Mouse (Mus musculus) c-Kit-positive CD71-negative TER-119-negative erythroid progenitor cells, embryonic 14.5 days (primary cell): ENCODE data around the gene Herc2.
"Not testable (repeated sequence)": the region's sequence is repeated elsewhere in the genome, so short reads cannot be mapped to it uniquely, and the experiment has no call there.

Experiments
- DNase-seq: peaks from one replicate; pipeline ENCODE4 v3.0.0-alpha.2; 2013; ENCODE audit warnings: low read depth

The Herc2 gene

DNA sequence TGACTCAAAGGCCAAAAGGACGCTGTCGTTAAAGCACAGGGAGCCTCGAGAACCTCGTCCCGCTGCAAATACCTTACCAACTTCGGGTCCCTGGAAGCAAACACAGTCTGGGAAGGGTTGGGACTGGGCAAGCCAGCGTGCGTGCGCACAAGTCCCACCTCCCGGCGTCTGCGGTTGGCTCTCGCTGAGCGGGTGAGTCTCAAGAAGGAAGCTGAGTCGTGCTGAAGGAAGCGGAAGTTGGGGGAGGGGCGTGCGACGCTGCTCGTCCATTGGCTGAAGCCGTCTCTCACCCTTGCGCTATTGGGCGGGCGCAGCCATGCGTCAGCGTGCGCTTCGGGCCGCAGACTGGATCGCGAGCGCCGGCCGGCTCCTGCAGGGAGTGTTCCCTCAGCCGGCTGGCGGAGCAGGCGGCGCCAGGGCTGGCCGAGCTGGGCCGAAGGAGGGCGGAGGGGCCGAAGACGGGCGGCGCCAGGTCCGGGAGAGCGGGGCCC, at the start of gene Herc2:
Herc2 (plus strand) TSS at position 366 of the 491 bp plus-strand sequence.
- peak; percentile 97 for DNase-seq

DNA sequence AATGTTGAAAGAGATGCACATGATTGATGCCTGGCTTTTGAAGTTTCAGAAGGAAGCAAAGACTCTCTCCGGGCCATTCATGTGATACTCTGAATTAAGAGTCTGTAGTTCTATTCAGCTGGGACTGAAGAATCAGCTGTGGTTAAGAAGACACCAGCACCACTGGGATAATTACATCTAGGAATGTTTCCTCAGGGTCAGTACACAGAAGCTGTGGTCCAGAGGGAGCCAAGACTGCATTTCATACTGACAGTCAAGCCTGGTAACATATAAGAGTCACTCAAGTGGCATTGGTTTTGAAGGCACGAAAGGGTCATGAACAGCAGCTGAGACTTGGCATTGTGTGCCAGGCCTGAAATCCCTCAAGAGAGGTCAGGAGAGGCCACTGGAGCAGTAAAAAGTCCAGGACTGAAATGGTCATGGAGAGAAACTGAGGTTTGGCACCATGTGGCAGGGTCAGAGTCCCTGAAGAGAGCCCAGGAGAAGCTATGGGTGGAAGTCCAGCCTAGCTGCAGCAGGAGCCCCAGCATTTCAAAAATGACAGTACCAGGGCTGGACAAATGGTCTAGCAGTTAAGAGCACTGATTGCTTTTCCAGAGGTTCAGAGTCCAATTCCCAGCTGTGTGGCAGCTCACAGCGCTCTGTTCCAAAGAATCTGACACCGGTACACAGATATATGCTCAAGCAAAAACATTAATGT, 39.5 kb upstream of the Herc2 start:
- no peak for DNase-seq

DNA sequence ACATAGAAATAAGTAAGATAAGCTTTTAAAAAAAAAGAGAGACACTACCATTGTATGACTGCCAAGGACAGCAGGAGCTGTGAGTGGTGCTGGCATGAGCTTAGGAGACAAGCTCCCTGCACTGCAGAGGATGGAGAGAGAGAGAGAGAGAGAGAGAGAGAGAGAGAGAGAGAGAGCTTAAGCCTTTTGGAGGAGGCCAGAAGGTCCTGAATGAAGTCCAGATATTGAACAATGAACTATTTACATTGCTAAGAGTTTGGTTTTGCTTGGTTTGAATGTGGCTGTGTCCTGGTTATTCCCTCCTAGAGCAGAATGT, 39.0 kb upstream of the Herc2 start:
- no peak for DNase-seq

DNA sequence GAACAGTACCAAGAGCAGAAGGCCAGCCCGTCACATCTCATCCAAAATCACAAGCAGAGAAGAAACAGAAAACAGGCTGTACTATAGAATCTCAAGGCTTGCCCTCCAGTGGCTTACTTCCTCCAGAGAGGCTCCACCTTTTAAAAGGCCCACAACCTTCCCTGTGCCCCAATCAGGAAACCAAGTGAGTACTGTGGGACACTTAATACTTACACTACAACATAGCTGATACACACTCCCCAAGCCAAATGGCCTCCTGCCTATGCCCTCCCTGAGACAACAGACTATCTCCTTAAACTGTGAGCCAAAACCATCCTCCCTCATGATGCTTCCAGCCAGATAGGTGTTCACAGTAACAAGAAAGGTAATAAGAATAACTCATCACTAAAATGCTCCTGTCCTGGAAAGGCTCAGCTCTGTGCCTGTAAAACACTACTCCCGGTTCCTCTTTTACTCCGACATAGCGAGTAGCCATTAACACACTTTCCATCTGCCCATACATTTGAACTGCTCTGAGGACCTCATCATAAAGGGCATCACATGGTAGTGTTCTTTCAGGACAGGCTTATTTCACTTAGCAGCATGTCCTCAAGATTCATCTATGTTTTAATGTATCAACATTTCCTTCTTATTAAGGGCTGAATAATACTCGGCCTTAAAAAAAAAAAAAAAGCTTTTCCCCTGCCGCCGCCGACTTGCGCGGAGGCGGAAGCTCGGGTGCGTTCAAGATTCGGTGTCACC, 36.6 kb upstream of the Herc2 start:
- no peak for DNase-seq

DNA sequence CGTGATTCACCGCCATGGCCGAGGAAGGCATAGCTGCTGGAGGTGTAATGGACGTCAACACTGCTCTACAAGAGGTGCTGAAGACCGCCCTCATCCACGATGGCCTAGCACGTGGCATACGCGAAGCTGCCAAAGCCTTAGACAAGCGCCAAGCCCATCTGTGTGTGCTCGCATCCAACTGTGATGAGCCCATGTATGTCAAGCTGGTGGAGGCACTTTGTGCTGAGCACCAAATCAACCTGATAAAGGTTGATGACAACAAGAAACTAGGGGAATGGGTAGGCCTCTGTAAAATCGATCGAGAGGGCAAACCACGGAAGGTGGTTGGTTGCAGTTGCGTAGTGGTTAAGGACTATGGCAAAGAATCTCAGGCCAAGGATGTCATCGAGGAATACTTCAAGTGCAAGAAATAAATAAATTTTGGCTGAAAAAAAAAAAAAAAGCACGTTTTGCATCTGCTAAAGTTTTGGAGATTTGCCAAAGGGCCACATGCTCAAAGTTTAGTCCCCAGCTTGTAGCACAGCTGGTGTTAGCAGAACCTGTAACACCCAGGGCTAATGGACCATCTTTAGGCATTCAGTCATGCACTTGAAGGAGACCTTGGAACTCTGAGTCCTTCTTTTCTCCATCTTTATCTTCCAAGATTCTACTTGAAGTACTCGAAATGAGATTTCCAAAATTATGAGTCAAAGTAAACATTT, 35.8 kb upstream of the Herc2 start:
- DNase-seq: not testable (repeated sequence)

DNA sequence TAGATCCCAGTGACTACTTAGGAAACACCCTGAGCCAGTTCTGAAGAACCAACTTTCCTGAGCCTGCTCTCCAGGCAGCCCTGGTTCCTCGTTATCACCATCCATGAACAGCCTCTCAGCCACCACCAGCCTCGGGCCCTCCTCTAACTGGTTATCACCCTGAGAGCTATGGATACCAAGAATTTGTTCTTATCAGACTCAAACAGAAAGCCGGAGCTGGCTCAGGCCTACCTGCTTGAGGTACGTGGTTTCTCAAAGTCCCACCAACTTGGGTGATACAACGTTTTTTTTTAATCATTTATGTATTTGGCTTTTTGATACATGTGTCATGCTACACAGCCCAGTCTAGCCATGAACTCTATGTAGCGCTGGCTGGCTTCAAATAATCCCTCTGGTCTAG, 34.8 kb upstream of the Herc2 start:
- peak; percentile 24 for DNase-seq

DNA sequence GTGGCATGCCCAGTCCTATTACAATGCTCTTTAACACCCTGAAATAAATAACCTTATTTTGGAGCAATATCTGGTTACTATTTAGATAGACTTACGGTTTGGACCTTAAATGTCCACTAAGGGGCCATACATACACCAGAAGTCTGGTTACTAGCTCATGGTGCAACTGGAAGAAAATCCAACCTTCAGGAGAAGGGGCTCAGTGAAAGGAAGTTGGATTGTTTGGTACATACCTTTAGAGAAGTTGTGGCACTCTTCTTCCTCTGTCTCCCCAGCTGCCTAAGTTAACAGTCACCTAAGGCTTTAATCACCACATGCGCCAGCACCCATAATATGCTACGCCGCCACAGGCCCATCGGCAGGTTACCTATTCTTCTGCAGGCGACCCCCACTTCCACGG, 34.2 kb upstream of the Herc2 start:
- no peak for DNase-seq

DNA sequence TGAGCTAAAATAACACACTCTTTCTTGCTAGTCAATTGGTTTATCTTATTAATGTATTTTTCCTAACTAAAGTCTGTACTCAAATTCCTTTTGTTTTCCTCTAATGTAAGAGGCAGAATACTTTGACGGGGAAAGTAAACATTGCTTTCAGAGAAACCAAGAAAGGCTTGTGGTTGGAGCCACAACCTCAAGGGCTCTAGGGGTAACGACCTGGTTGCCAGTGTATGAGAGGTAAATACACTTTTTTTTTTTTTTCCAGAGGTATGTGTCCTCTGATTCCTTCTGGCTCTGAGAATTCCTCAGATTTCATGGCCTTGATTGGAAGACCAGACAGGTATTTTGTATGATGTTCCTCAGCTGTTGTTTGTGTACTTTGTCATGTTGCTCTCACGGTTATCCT, 32.2 kb upstream of the Herc2 start:
- DNase-seq: no peak

DNA sequence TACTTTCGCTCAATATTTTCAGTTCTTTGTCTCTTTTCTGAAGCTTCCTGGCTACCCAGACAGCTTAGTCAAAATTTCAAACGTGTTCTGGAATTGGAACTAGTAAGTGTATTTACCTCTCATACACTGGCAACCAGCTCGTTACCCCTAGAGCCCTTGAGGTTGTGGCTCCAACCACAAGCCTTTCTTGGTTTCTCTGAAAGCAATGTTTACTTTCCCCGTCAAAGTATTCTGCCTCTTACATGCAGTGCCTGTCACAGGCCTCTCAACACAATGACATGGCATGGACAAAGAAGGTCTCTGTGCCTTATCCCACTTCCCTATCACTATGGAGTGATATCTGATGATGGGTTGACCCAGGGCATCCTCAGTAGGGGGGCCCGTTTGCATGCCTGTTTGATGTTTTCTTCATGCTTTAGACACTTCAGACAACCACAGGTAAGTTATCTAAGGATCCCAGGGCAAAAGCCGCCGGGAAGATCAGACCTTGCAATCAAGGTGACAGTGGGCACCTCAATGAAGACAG, 31.5 kb upstream of the Herc2 start:
- DNase-seq: no peak

DNA sequence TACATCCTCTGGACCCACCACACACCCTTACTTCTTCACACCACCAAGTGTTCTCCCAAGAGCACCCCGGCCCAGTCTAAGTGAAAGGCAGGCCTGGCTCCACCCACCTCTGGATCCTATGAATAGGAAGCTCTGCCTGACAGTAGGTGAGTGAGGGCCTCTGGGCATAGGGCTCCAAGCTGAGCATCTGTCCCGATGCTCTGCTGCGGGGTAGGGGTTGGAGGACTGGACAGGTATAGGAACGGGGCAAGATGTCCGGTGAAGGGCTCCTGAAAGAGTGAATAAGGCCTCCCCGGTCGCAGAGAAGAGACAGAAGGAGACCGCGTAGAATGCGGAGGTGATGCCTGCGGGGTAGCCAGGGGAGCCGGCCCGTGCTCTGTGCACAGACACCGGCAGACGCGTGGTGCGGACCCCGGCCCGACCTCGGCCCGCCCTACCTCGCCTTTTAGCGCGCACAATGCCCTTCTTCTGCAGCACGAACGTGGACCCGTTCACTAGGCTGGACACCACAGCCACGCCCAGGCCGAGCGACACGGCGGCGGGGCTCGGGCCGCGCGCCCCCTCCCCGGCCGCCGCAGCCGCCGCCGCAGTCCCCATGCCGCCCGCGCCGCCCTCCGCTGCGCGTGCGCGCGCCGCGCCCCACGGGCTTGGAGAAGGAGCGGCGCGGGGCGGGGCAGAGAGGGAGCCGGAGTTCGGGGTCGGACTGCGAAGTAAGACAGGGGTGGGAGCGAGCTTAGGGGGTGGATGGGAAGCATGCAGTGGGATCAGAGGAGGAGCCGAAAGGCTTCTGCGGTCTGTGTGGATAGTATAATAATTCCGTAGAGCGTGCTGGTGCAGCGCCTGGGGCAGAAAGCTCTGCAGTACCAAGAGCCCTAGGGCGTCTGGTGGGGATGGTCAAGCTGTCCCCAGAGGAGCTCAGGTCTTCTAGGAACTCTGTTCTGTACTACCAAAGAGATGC, 30.7 kb upstream of the Herc2 start:
- peak; percentile 43 for DNase-seq

DNA sequence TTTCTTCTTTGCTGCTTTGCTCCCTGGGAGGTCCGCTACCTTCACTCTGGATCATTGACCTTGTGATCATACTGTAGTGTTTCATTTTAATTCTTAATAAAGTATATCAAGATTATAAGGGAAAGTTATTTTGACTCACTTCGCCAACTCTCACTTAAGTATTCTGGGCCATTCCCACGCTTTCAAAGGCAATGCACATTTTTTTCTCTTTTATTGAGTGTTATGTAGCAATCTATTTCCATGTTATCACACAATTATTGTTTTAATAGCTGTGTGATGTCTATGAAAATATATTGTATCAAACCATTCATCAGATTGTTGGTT, 30.1 kb upstream of the Herc2 start, which contains the start of gene Nipa1:
Nipa1 (minus strand) TSS at position 25 of the 324 bp plus-strand sequence.
- no peak for DNase-seq

DNA sequence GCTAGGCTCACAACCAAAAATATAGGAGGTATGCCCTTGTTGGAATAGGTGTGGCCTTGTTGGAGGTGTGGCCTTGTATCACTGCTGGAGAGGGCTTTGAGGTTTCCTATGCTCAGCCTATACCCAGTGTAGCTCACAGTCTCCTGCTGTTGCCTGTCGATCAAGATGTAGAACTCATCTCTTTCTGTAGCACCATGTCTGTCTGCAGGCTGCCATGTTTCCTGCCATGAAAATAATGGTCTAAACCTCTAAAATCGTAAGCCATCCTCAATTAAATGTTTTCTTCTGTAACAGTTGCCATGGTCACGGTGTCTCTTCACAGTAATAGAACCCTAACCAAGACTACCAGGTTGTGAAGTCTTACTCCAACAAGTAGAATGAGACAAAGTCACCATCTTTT, 26.4 kb upstream of the Herc2 start:
- no peak for DNase-seq

DNA sequence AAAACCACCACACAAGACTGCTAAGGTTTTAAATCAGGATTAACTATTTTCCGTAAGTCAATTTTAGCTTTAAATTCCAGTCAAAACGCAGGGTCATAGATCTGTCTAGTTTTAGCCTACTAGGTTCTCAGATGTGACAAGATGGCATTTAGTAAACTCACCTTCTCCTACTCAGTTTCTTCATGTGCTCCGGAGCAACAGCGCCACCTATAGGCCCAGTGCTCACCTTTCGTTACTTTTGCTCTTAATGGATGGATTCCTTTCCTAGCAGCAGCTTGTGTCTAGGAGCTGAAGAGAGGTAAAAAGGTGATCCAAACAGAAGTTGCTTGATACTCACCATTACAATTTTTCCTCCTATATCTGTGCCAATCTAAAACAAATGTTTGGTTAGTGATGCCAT, 7.6 kb upstream of the Herc2 start:
- peak; percentile 76 for DNase-seq

DNA sequence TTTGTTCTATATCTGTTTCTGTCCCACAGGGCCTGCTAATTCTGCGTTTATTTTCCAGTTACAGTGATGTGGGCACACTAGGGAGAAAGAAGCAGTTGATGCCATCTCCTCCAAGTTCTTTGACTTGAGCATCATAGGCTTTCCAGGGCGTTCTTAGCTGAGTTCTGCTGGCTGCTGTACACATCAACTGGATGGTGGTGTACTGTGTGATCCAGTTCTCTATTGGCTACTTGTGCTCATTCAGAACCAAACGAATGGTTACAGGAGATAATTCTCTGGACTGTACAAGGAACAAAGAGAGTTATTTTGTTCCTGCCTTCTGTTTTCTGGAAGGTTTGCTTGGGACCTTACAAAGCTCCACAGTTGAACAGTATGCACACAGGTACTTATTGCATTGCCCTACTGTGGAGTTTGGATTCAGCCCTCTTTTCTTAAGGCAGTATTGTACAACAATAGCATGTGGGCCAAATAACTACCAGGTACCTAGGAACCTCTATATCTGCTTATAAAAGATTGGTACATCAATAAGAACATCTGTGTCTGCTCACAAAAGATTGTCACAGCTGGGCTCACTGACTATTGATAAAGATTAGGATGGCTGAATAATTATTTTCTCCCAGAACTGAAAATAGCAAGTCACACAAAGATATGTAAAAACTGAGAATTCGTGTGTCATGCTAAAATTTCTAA, 6.3 kb upstream of the Herc2 start:
- DNase-seq: no peak

DNA sequence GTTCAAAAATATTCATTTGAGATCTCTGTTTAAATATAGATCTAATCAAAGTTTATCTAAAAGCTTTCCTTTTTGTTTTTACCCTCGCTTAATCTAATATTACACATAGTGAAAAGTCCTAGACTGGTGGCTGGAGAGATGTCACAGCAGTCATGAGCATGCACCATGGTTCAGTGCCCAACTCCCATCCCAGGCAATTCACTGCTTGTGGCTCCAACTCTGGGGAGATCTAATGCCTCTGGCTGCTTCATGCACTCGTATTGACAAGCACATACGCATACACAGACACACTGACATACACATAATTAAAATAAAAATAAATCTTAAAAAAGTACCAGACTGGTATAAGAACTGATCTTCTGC, 5.7 kb upstream of the Herc2 start:
- DNase-seq: no peak

DNA sequence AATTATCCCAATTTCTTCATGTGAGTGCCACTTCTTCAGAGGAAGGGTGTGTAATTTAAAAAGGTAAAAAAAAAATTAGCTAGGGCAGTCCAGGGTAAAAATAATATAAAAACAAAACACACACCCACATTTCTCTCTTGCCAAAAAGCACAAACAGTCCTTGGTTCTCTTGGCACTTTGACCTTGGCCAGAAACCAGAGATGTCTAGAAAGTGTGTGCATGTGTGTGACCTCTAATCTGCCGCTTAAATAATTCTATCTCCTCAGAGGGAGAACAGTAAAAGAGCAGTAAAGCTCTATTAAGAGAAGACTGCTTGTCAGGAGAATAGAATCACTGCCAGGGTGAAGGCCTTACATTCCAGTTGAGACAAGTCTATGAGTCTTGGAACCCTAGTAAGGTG, 2.8 kb upstream of the Herc2 start:
- no peak for DNase-seq

DNA sequence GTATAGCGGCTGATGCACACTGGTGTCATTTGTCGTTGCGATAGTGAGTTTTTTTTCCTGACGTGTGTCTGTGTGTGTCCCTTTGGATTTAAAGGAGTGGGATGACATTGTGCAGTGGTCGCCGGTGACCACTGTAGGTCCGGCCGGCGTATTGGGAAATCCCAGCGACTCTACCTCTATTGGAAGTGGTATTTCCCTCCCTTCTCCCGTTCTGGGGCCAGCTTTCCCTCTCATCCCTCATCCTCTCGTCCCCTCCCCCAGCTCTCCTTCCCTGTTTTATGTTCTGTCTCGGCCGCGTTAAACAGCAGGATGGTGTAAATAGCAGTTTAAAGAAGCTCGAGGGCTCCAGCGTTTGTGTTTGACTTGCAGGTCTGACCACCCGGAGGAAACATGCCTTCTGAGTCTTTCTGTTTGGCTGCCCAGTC, 503 bp downstream of the Herc2 start:
- no peak for DNase-seq

DNA sequence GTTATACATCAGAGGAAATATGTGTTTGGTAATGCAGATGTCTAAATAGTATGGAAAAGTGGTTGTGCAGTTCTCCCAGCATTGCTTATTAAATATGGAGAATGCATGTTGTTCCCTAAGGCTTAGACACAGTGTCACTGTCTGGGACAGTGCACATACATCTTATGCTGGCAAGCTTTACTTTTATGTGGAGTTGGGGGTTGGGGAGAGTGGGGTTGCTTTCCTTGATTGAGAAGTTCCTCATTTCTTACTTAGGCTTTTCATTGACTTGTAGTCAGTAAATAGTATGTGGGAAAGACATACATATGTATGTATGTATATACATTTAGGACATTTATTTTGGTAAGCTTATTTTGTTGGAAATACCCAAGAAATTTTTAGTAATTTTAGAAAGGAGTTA, 3.0 kb downstream of the Herc2 start:
- no peak for DNase-seq

DNA sequence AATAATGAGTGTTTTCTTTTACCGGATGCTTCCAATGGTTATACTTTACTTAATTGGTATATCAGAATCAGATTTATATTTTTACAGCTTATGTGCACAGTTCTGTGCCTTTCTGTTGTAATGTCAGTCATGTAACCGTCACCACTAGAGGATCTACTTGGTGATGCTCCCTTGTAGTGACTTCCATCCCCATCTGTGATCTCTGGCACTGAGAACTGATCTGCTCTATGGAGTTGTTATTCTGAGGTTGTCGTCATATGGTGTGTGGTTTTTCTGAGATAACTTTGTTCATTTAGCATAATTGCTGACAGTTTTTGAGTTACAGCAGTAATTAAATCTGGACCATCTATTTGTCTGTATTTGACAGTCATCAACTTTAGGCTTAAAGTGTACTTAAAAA, 5.3 kb downstream of the Herc2 start:
- DNase-seq: no peak

DNA sequence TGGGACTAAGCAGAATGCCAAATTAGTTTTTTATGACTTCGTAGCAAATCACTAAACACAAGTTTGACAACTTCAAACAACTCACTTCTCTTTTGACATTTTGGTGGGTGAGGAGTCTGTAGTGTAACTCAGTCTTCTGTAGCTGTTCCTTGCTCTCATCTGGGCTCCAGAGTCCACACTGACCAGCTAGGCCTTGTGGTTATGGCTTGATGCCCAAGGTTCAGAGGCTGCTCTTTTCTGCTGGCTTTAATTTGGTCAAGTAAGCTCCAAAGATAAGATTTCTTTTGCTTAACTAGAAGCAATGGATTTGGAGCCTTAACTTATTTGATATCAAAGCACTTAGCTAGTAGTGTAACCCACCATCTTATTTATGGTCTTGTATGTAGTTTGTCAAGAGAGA, 14.9 kb downstream of the Herc2 start:
- no peak for DNase-seq

DNA sequence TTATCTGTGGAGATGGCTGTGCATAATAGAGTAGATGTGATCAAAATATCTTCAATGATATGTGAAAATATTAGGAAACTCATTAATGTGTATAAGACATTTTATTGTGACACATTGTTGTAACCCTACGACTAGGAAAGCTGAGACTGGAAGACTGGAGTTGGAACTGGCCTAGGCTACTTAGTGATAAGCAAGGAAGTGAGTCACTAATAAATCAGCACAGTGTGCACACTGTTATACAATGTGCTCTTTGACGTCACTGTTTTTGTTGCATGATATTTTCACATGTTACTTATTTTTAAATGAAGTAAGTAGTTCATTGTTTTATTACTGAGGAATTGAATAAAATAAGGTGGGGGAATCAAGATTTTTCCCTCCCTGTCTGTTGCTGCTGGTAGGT, 16.1 kb downstream of the Herc2 start:
- no peak for DNase-seq
